Mouse (Mus musculus) induced T-regulatory cell, adult 2 months (primary cell): ENCODE data around the gene Frk.
"Not testable (repeated sequence)": the region's sequence is repeated elsewhere in the genome, so short reads cannot be mapped to it uniquely, and the experiment has no call there.

Experiments
- DNase-seq: peaks from one replicate; pipeline ENCODE4 v3.0.0-alpha.2; 2012; ENCODE audit warnings: low read depth

The Frk gene

GRCm38 (mm10) chr10:34483297-34484013 is at the start of gene Frk:
Gene Frk, plus strand, starts transcription at chr10:34483399.
- no peak for DNase-seq

GRCm38 (mm10) chr10:34434191-34434590 is 49.0 kb upstream of the Frk start:
- not testable (repeated sequence) for DNase-seq

GRCm38 (mm10) chr10:34449469-34449868 is 33.7 kb upstream of the Frk start:
- no peak for DNase-seq

- DNase-seq = no peak
Measured at GRCm38 (mm10) chr10:34461451-34461850, 21.7 kb upstream of the Frk start.

- DNase-seq = no peak
Measured at GRCm38 (mm10) chr10:34464321-34464720, 18.9 kb upstream of the Frk start.

GRCm38 (mm10) chr10:34469037-34469436 is 14.2 kb upstream of the Frk start:
- DNase-seq = no peak

GRCm38 (mm10) chr10:34479942-34480455 is 3.2 kb upstream of the Frk start:
- no peak for DNase-seq

GRCm38 (mm10) chr10:34484014-34484411 is 814 bp downstream of the Frk start:
- no peak for DNase-seq

GRCm38 (mm10) chr10:34485079-34485478 is 1.9 kb downstream of the Frk start:
- DNase-seq = no peak

- DNase-seq = no peak
Measured at GRCm38 (mm10) chr10:34507807-34508206, 24.6 kb downstream of the Frk start.

GRCm38 (mm10) chr10:34508593-34508992 is 25.4 kb downstream of the Frk start:
- no peak for DNase-seq

- DNase-seq = no peak
Measured at GRCm38 (mm10) chr10:34509256-34509655, 26.1 kb downstream of the Frk start.

- no peak for DNase-seq
Measured at GRCm38 (mm10) chr10:34511192-34511591, 28.0 kb downstream of the Frk start.

- no peak for DNase-seq
Measured at GRCm38 (mm10) chr10:34512551-34512950, 29.4 kb downstream of the Frk start.

- no peak for DNase-seq
Measured at GRCm38 (mm10) chr10:34525598-34525997, 42.4 kb downstream of the Frk start.

GRCm38 (mm10) chr10:34531766-34532165 is 48.6 kb downstream of the Frk start:
- DNase-seq = no peak

GRCm38 (mm10) chr10:34532507-34532906 is 49.3 kb downstream of the Frk start:
- no peak for DNase-seq

GRCm38 (mm10) chr10:34540687-34541086 is 57.5 kb downstream of the Frk start:
- no peak for DNase-seq

- no peak for DNase-seq
Measured at GRCm38 (mm10) chr10:34541717-34542490, 58.7 kb downstream of the Frk start.

GRCm38 (mm10) chr10:34550612-34551011 is 67.4 kb downstream of the Frk start:
- no peak for DNase-seq

- DNase-seq = no peak
Measured at GRCm38 (mm10) chr10:34551636-34552035, 68.4 kb downstream of the Frk start.

GRCm38 (mm10) chr10:34563518-34564176 is 80.4 kb downstream of the Frk start:
- DNase-seq = no peak

GRCm38 (mm10) chr10:34615474-34615873 is 132.3 kb downstream of the Frk start:
- DNase-seq = no peak
